9 mouse cellular contexts compared by ENCODE assay signal in the genomic region with DNA sequence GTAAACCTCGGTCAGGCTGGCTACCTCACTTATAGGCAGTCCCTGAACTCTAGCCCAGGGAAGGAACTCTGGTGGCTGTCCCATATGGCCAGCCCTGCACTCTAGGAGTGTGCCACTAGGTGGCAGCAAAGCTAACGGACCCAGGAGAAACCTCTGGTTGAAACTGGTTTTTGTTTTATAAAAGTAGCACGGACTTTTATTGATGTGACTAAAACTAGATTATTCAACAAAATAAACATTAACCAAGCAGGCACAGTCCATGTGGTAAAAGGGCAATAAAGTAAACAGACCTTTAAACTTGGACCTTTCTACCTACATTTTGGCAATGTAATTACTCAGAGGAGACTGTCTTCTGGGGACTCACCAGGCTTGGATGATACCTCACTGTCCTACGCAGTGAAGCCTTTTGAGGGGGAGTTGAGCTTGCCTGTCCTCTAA. TPM values are rescaled to one million over a fixed set of nuclear protein-coding genes. Genes with fewer than 3 reads are reported as not detected.
DNase-seq lines count a peak whose midpoint lies in the region; ATAC-seq and TF ChIP-seq lines count a peak whose summit lies in the region.
"Had no signal": no experiment of that assay in that cellular context is flagged by ENCODE, and none has a peak within 500 bp of the region (broad histone marks: within the 10 kb centered on the region; RNA-seq: fewer than 3 reads in every experiment).

No protein-coding gene starts in this region.

- ATAC-seq in Patski, result peak; percentile 77
- ATAC-seq in megakaryocyte progenitor cell, adult 5-6 weeks (replicated peaks; ENCODE audit: poor library complexity), result peak; percentile 90

- H3K4me1 ChIP-seq in cerebellum, adult 2 months (ENCODE audit: control insufficient read depth, insufficient read depth, low read length), result no peaks in the 10 kb centered on the region
- H3K4me1 ChIP-seq: neural tube, embryonic 12.5 days had no signal

- in situ Hi-C loops in Patski (cut with MboI; ENCODE audit: low pct_unique_long_range_greater_than_20kb), result loop anchor here (10.0 kb wide), 1 partner anchor 438 kb away; no protein-coding TSS in a partner anchor

- POLR2A ChIA-PET in Patski (lab: Charles Lee), result no interaction called here

- H3K4me3 ChIP-seq in cerebellum, adult 2 months (replicated peaks; ENCODE audit: insufficient read depth, low read depth, low read length), result no peak overlapping the region
- H3K4me3 ChIP-seq in left cerebral cortex, adult 2 months, result no peak overlapping the region
- H3K4me3 ChIP-seq: neural tube, embryonic 12.5 days had no signal

- no peak for TF ChIP-seq POLR2A in cerebellum, adult 2 months (IDR thresholded peaks at IDR 0.05; ENCODE audit: borderline replicate concordance, insufficient read depth, low read length)

- intact Hi-C loops in left cerebral cortex, adult 2 months (cut with DNase I), result loop anchor here (2.0 to 5.0 kb wide), 4 partner anchors 76 to 491 kb away; a partner anchor contains a TSS

- peak; percentile 95 for TF ChIP-seq CTCF in Patski (IDR thresholded peaks at IDR 0.05)
- peak; percentile 80 for TF ChIP-seq CTCF in cerebellum, adult 2 months (IDR thresholded peaks at IDR 0.05; ENCODE audit: borderline replicate concordance, insufficient read depth, low read depth, low read length)
- TF ChIP-seq CTCF in left cerebral cortex, adult 2 months (IDR thresholded peaks at IDR 0.05), result peak; percentile 98

- no peaks in the 10 kb centered on the region for H3K27me3 ChIP-seq in Patski
- H3K27me3 ChIP-seq in cerebellum, adult 2 months (ENCODE audit: control insufficient read depth, insufficient read depth, low read length), result no peaks in the 10 kb centered on the region
- H3K27me3 ChIP-seq: neural tube, embryonic 12.5 days had no signal

- DNase-seq in Patski (ENCODE audit: low read depth, low spot score), result peak; percentile 41
- peak; percentile 65 to 78 for DNase-seq in cerebellum, adult 2 months
- peak; percentile 33 to 90 for DNase-seq in frontal cortex, adult 2 months (ENCODE audit: extremely low spot score in 1 of 2, low spot score in 1 of 2)
- DNase-seq in induced T-regulatory cell, adult 2 months (ENCODE audit: low read depth), result peak; percentile 86
- peak; percentile 60 to 82 for DNase-seq in left cerebral cortex, adult 2 months (ENCODE audit: extremely low spot score in 1 of 2, low spot score in 2 of 2)
- DNase-seq in right cerebral cortex, postnatal 4 days, result peak; percentile 82
- peak; percentile 67 for DNase-seq in yolk sac, embryonic 10.5 days (ENCODE audit: low spot score)

- CTCF ChIA-PET in Patski (lab: Charles Lee), result interaction anchor here (0.9 to 1.3 kb wide), 2 partner anchors 15 to 20 kb away, joined by 3 to 4 read pairs; no protein-coding TSS in a partner anchor

- no peak overlapping the region for H3K27ac ChIP-seq in cerebellum, adult 2 months (ENCODE audit: insufficient read depth, low read length)
- H3K27ac ChIP-seq in left cerebral cortex, adult 2 months, result no peak overlapping the region
- H3K27ac ChIP-seq: neural tube, embryonic 12.5 days had no signal

- WGBS in cerebellum, adult 2 months, result 3% methylated on average over 4 of the region's 4 CpGs

RNA-seq across cellular contexts. Expression of a gene that starts 55.4 kb away (rescaled TPM):
- 80.8 TPM for polyA plus RNA-seq in Patski (2021)
- polyA plus RNA-seq in cerebellum, adult 2 months (2012; rRNA removed), result 21.9 and 24.8 TPM in 2 replicates
- polyA plus RNA-seq in frontal cortex, adult 2 months (2012; rRNA removed), result 28.1 and 31.4 TPM in 2 replicates
- total RNA-seq in left cerebral cortex, adult 2 months (2021), result 10 to 100 TPM; 32.0 to 33.2 TPM
- 71.2 TPM in 2 replicates for total RNA-seq in megakaryocyte progenitor cell, adult 5-6 weeks (2015)
- total RNA-seq in megakaryocyte progenitor cell, adult 5-6 weeks (2017), result 76.7 and 86.1 TPM in 2 replicates
